Mouse (Mus musculus) heart, embryonic 12.5 days (tissue): ENCODE results near the gene Ccnb1. TPM values are rescaled to one million over a fixed set of nuclear protein-coding genes. Genes with fewer than 3 reads are reported as not detected.
"Not testable (repeated sequence)": the region's sequence is repeated elsewhere in the genome, so short reads cannot be mapped to it uniquely, and the experiment has no call there.

ENCODE experiments used
- ATAC-seq: fragments of 200-750 bp; cut with Nextera tagmentation; 2 replicates; pipeline ENCODE4 v1.8.0; 2017; ENCODE audit warnings: moderate TSS enrichment, moderate library complexity; ENCODE audit not compliant: insufficient number of reproducible peaks, low FRiP score
- H3K27ac ChIP-seq: fragments of 300-500 bp; sonication (generic); 2 replicates; pipeline ENCODE4 v1.5.1; 2016; ENCODE audit warnings: mild to moderate bottlenecking, moderate library complexity; ENCODE audit not compliant: poor library complexity, severe bottlenecking
- H3K27me3 ChIP-seq: fragments of 300-500 bp; sonication (generic); replicated peaks from 2 replicates; pipeline ENCODE4 v1.6.1; 2016; ENCODE audit warnings: mild to moderate bottlenecking, moderate library complexity
- H3K36me3 ChIP-seq: fragments of 300-500 bp; sonication (generic); 2 replicates; pipeline ENCODE4 v1.6.1; 2016; ENCODE audit warnings: mild to moderate bottlenecking, moderate library complexity
- H3K4me1 ChIP-seq: fragments of 300-500 bp; sonication (generic); replicated peaks from 2 replicates; pipeline ENCODE4 v1.6.1; 2016; ENCODE audit warnings: mild to moderate bottlenecking
- H3K4me2 ChIP-seq: fragments of 300-500 bp; sonication (generic); 2 replicates; pipeline ENCODE4 v1.6.1; 2016; ENCODE audit warnings: mild to moderate bottlenecking, moderate library complexity
- H3K4me3 ChIP-seq: fragments of 300-500 bp; sonication (generic); 2 replicates; pipeline ENCODE4 v1.5.1; 2016; ENCODE audit warnings: mild to moderate bottlenecking
- H3K9ac ChIP-seq: fragments of 300-500 bp; sonication (generic); 2 replicates; pipeline ENCODE4 v1.6.1; 2016; ENCODE audit warnings: mild to moderate bottlenecking, moderate library complexity
- H3K9me3 ChIP-seq: fragments of 300-500 bp; sonication (generic); replicated peaks from 2 replicates; pipeline ENCODE4 v1.6.1; 2016; ENCODE audit warnings: mild to moderate bottlenecking, moderate library complexity
- whole genome bisulfite sequencing: fragments of 180-500 bp; shearing (Covaris S2); methylation state at CpG from one replicate; pipeline ENCODE4 v1.1.7; 2016; 5-methylcytosine and 5-hydroxymethylcytosine counted together
- polyA plus RNA-seq: library from polyadenylated mRNA; unstranded; fragments of >200 nt; fragmentation: Nextera tagmentation; extraction: Ambion mirVana; gene quantifications from 2 replicates; pipeline ENCODE4 v1.2.1, GENCODE M21; 2016

Gene Ccnb1
- polyA plus RNA-seq, 1 experiment from 2014 or later: 214 TPM

DNA sequence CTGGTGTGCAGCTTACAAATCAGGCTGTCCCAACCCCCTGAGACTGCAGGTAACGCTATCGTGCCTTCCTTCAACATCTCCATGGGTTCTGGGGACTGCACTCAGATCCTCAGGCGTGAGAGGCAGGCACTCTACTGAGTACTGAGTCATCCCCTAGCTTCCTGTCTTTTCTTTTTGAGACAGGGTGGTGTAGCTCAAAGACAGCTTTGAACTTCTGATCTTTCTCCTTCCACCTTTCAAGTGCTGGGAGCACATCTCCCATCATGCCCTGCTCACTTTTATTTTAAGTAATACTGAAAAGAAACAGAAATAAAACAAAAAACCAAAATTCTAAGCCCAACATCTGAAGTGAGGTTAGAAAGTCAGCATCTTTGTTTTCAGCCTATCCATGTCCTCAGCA, 19.4 kb upstream of the Ccnb1 start:
- no peak overlapping the region for H3K9ac ChIP-seq
- 88% methylated on average over 3 of the region's 3 CpGs for WGBS
- no peak overlapping the region for H3K4me3 ChIP-seq

DNA sequence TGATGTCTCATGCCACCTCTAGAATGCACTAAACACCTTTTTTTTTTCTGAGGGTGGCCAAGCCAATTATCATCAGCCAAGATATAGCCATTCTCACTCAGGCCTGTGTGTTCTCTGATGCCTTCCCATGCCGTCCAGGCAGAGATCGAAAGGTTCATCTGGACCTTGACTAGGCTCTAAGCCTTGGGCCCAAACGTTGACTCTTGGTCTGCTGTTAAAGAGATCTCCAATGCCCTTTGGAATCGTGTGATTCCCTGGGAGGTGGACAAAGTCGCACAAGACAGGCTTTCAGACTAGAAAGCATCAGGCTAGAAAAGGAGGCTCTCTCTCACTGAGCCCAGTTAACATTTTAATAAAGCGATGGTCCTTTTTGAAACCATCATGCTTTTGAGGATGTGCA, 10.8 kb upstream of the Ccnb1 start:
- H3K27ac ChIP-seq: no peak overlapping the region
- no peak for ATAC-seq
- H3K4me3 ChIP-seq: no peak overlapping the region
- H3K4me1 ChIP-seq: no peaks in the 10 kb centered on the region
- no peak overlapping the region for H3K4me2 ChIP-seq
- 87% methylated on average over 6 of the region's 6 CpGs for WGBS
- peaks cover 19% of the 10 kb centered on the region for H3K36me3 ChIP-seq
- no peaks in the 10 kb centered on the region for H3K27me3 ChIP-seq
- H3K9me3 ChIP-seq: no peaks in the 10 kb centered on the region
- H3K9ac ChIP-seq: no peak overlapping the region

More for the DNA sequence above, 19.4 kb upstream of the Ccnb1 start:
- Histone ChIP-seq H3K4me1 (no peaks in the 10 kb centered on the region), H3K9me3 (no peaks in the 10 kb centered on the region), H3K36me3 (peaks cover 78% of the 10 kb centered on the region), H3K27ac (no peak overlapping the region), H3K4me2 (no peak overlapping the region), H3K27me3 (no peaks in the 10 kb centered on the region)
- ATAC-seq: no peak

DNA sequence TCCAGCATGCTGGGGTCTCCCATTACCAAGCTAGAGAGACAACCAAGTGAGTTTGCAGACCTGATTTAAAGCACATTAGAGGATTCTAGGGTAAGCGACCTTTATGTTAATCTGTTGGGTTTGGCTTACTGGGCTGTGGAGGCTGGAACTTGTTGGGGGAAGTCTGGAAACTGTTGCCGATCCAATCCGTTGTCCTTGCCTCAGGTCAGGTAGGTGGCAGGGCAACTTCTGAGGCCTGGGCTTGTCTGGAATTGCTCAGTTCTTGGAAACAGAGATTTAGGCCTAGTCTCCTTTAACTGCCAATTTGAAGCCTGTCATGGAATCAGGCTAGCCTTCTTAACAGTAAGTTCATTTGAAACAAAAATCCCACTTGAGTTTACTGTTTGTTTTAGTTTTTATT, 2.7 kb upstream of the Ccnb1 start:
- no peak overlapping the region for H3K9ac ChIP-seq
- H3K36me3 ChIP-seq: peaks cover 4% of the 10 kb centered on the region; the same call in 1 of the 2 replicates
- 77% methylated on average over 3 of the region's 3 CpGs for WGBS
- no peak for ATAC-seq
- no peak overlapping the region for H3K4me3 ChIP-seq
- H3K9me3 ChIP-seq: no peaks in the 10 kb centered on the region
- H3K4me2 ChIP-seq: no peak overlapping the region
- peaks cover 11% of the 10 kb centered on the region for H3K4me1 ChIP-seq
- no peaks in the 10 kb centered on the region for H3K27me3 ChIP-seq
- no peak overlapping the region for H3K27ac ChIP-seq

DNA sequence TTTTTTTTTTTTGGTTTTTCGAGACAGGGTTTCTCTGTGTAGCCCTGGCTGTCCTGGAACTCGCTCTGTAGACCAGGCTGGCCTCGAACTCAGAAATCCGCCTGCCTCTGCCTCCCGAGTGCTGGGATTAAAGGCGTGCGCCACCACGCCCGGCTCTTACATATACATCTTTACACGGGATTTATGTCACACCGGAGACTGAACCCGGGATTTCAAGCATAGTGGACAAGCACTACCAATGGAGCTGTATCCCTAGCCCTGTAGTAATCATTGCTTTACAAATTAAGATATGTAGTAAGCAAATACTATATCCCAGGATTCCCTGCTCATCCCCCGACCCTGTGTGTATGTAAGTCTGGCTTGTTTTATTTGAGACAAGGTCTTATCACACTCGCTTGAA, 1.7 kb upstream of the Ccnb1 start:
- WGBS: 90% methylated on average over 13 of the region's 14 CpGs
- Histone ChIP-seq H3K36me3 (peaks cover 14% of the 10 kb centered on the region), H3K4me1 (peaks cover 20% of the 10 kb centered on the region)
- H3K4me3 ChIP-seq, H3K27me3 ChIP-seq, ATAC-seq, H3K4me2 ChIP-seq, H3K9me3 ChIP-seq, H3K27ac ChIP-seq, H3K9ac ChIP-seq: not testable (repeated sequence)

DNA sequence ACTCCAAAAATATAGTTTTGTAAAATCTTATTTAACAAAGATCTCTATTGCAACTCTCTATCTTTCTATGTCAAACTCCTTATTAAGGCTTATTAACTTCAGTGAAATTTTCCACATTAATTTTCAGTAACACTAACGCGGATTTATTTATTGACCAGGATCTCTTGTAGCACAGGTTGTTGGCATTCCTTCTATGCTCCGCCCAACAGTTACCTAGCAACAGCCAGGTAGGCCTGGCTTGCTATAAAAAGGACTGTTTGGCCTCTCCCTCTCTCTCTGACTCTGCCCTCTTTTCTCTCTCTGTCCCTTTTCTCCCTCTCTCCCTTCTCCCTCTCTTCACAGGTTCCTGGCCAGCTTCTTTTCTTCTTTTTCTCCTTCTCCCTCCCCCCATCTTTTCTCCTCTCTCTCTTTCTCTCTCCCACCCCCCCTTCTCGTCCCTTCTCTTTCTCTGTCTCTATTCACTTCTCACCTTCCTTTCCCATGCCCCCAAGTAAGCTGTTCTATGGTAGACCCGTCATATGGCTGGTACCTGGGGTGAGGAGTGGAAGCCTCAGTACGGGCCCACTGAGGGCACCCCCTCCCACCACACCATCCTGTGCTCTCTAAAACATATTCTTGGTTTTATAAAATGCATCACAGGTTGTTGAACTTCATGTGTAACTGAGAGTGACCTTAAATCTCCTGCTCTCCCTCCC, 1.1 kb upstream of the Ccnb1 start:
- Histone ChIP-seq H3K27ac (no peak overlapping the region), H3K9ac (no peak overlapping the region), H3K27me3 (no peaks in the 10 kb centered on the region), H3K4me3 (no peak overlapping the region), H3K4me2 (no peak overlapping the region), H3K9me3 (no peaks in the 10 kb centered on the region), H3K4me1 (peaks cover 24% of the 10 kb centered on the region), H3K36me3 (peaks cover 18% of the 10 kb centered on the region)
- 66% methylated on average over 6 of the region's 6 CpGs for WGBS
- no peak for ATAC-seq

DNA sequence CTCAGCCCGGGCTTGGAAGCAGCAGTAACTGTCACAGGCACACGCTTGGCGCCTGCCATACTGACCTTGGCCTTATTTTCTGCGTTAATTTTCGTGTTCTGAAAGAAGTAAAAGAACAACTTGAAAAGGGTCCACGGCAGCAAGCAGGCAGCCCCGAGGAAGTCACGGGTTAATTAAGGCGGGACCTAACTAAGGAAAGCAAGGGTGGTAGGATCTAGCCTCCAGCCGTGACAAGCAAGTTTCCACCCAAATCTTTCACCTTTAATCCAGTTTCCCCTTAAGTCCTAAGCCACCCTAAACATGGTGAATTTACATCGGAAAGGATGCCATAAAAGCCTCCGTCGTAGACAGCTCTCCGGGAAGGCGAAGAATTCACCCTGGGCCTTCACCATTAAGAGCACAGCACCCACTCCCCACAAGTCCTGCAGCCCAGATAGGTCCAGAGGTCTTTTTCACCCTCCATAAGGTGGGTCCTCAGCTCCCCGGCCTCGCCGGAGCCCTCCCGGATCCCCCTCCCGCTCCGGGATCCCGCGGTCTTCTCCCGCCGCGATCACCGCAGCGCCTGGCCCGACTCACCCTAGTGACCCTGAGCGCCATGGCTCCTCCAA, 460 bp downstream of the Ccnb1 start:
- no peaks in the 10 kb centered on the region for H3K9me3 ChIP-seq
- H3K4me1 ChIP-seq: peaks cover 27% of the 10 kb centered on the region
- peak overlapping the region; percentile 95 for H3K9ac ChIP-seq
- peaks cover 32% of the 10 kb centered on the region for H3K36me3 ChIP-seq
- WGBS: under 1% methylated on average over 30 of the region's 30 CpGs
- H3K4me2 ChIP-seq: peak overlapping the region; percentile 90
- no peaks in the 10 kb centered on the region for H3K27me3 ChIP-seq
- peak overlapping the region; percentile 98 for H3K4me3 ChIP-seq
- peak; percentile 22 for ATAC-seq
- H3K27ac ChIP-seq: peak overlapping the region; percentile 48; the same call in 1 of the 2 replicates

DNA sequence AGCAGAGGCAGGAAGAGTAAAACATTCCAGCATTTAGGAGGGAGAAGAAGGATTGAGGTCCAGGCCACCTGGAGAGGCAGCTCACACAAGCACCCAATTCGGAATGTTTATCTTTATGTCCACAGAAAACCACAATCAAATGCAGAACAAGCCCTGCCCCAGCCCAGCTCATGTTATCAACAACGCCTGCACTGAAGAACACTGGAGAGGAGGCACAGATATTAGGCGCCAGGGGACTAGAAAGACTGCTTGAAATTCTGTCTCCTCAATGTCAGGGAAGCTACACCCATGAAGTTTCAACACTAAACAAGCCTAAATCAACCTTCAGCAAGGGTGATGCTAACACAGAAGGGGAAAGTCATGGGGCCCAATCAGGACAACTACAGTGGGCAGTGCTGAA, 8.9 kb downstream of the Ccnb1 start:
- Histone ChIP-seq H3K9ac (no peak overlapping the region), H3K4me2 (no peak overlapping the region), H3K36me3 (peaks cover 37% of the 10 kb centered on the region), H3K9me3 (no peaks in the 10 kb centered on the region), H3K27ac (no peak overlapping the region), H3K4me1 (peaks cover 20% of the 10 kb centered on the region), H3K27me3 (no peaks in the 10 kb centered on the region), H3K4me3 (no peak overlapping the region)
- WGBS: 62% methylated on average over 3 of the region's 3 CpGs
- ATAC-seq: no peak

DNA sequence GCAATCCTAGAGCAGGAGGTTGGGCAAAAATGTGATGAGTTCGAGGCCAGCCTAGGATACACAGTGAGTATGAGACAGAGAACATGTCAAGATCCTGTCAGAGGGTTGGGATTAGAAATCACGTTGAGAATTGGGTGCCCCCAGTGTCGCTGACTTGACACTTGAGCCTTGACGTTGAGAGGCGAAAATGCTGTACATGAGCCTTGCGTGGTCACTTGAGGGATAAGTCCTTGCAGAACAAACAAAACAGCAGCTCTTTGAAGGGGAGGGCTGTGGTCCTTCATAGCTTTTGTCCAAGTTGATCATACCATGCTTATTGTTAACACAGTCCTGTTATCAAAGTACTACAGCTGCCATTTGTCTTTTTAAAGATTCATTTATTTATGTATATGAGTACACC, 9.7 kb downstream of the Ccnb1 start:
- WGBS: 58% methylated on average over 6 of the region's 6 CpGs
- H3K27me3 ChIP-seq: no peaks in the 10 kb centered on the region
- H3K36me3 ChIP-seq: peaks cover 34% of the 10 kb centered on the region
- no peak overlapping the region for H3K27ac ChIP-seq
- H3K4me3 ChIP-seq: no peak overlapping the region
- no peak for ATAC-seq
- H3K4me2 ChIP-seq: peak overlapping the region; percentile 94
- H3K9me3 ChIP-seq: no peaks in the 10 kb centered on the region
- H3K4me1 ChIP-seq: peaks cover 16% of the 10 kb centered on the region
- no peak overlapping the region for H3K9ac ChIP-seq

DNA sequence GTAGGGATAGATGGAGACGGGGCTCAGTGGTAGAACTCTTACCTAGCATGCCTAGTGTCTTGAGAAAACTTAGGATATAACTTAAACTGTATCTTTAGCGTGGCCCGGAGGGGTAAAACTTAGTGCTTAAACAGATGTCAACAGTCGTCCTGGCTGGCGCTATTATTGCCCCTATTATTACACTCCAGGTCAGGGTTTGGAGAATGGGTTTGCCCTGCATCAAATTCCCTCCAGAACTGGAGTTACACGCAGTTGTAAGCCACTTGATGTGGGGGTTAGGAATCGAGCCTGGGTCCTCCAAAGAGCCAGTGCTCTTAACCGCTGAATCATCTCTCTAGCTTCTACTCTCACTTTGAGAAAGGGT, 10.3 kb downstream of the Ccnb1 start:
- Histone ChIP-seq H3K4me1 (peaks cover 16% of the 10 kb centered on the region), H3K9me3 (no peaks in the 10 kb centered on the region), H3K27me3 (no peaks in the 10 kb centered on the region), H3K4me2 (peak overlapping the region; percentile 94), H3K9ac (peak overlapping the region; percentile 77; the same call in 1 of the 2 replicates), H3K36me3 (peaks cover 33% of the 10 kb centered on the region), H3K27ac (no peak overlapping the region), H3K4me3 (peak overlapping the region; percentile 70)
- 10% methylated on average over 8 of the region's 8 CpGs for WGBS
- ATAC-seq: peak; percentile 26; the same call in 1 of the 2 replicates

DNA sequence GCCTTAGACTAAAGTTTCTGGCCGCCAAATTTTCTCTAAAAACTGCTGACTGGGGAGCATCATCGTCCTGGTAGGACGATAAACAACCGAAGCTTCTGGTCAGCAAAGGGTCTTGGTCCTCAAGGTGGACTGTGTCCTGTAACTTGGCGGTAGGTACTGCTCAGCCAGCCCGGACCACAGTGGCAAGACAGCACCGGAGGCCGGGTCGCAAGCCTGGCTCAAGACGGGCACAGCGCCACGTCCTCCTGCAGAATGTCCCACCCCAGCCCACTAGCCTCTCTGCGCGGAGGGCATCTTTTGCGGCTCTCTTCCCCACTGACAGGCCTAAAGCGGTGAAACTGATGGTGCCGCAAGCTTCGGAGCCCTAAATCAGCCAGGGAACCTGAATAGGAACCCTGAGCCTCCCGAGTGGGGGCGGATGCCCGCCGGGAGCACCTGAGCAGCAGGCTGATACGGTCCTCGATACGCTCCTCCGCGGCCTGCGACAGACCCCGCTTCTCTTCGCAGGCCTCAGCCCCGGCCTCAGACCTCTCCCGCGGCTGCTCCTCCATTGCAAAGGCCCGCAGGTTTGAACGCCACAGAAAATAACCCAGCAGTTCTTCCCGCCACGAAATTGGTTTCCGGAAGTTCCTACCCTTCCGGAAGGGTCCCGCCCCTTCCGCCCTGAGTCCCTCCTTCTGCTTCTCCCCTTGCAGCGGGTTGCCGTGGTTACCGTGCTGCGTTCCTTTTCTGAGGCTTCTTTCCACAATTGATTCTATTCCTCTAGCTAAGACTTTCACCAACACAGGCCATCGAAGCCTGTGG, 10.9 kb downstream of the Ccnb1 start, which contains the start of gene Cenph:
TSS of gene Cenph (minus strand) at position 648 of the 804 bp plus-strand sequence.
- Histone ChIP-seq H3K9ac (peak within 1 kb of the TSS; percentile 77), H3K36me3 (peaks cover 33% of the 10 kb centered on the region), H3K27me3 (no peaks in the 10 kb centered on the region), H3K4me2 (peak within 1 kb of the TSS; percentile 94), H3K4me3 (peak within 1 kb of the TSS; percentile 70), H3K27ac (no peak within 1 kb of the TSS), H3K4me1 (peaks cover 16% of the 10 kb centered on the region), H3K9me3 (no peaks in the 10 kb centered on the region)
- ATAC-seq: peak; percentile 91
- WGBS: under 1% methylated on average over 46 of the region's 46 CpGs

DNA sequence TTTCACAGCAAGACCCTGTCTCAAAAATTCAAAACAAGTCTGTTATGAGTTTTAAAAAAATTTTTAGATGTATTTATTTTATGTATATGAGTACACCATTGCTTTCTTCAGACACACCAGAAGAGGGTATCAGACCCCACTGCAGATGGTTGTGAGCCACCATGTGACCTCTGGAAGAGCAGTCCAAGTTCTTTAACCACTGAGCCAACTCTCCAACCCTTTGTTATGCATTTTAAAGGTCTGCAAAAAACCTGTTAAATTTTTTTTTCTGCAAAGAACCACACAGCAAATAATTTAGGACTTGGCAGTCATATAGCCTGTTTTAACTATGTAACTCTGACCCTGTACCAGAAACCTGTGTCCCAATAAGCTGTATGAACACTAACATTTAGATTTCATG, 11.7 kb downstream of the Ccnb1 start:
- peaks cover 33% of the 10 kb centered on the region for H3K36me3 ChIP-seq
- H3K27me3 ChIP-seq: no peaks in the 10 kb centered on the region
- H3K9me3 ChIP-seq: no peaks in the 10 kb centered on the region
- no peak overlapping the region for H3K27ac ChIP-seq
- peak overlapping the region; percentile 94 for H3K4me2 ChIP-seq
- peaks cover 16% of the 10 kb centered on the region for H3K4me1 ChIP-seq
- no peak for ATAC-seq
- H3K4me3 ChIP-seq: peak overlapping the region; percentile 70
- H3K9ac ChIP-seq: peak overlapping the region; percentile 77; the same call in 1 of the 2 replicates
